Mouse (Mus musculus) liver, adult 2 months (tissue): ENCODE data around the gene Gm17428.

Experiments used
- CTCF ChIP-seq: fragments of 200-500 bp; IDR thresholded peaks from 2 replicates; pipeline ENCODE4 v1.5.1; 2011; ENCODE audit warnings: low read depth, low read length, control low read depth
- POLR2A ChIP-seq: fragments of 200-500 bp; IDR thresholded peaks from 2 replicates; pipeline ENCODE4 v1.6.1; 2011; ENCODE audit warnings: low read length, control low read depth; ENCODE audit not compliant: insufficient read depth; ENCODE audit errors: extremely low read depth

- TF ChIP-seq CTCF (no peak), POLR2A (no peak)
Measured at GRCm38 (mm10) chr14:55007120-55007908, 30.6 kb downstream of the Gm17428 start.
